Mouse (Mus musculus): ENCODE results near the gene Akap6. TPM values are rescaled to one million over a fixed set of nuclear protein-coding genes. Genes with fewer than 3 reads are reported as not detected.
"Not testable (repeated sequence)": the region's sequence is repeated elsewhere in the genome, so short reads cannot be mapped to it uniquely, and the experiment has no call there.

The Akap6 gene
- total RNA-seq, 2 experiments from 2014 or later, result 93.5 to 103 TPM

DNA sequence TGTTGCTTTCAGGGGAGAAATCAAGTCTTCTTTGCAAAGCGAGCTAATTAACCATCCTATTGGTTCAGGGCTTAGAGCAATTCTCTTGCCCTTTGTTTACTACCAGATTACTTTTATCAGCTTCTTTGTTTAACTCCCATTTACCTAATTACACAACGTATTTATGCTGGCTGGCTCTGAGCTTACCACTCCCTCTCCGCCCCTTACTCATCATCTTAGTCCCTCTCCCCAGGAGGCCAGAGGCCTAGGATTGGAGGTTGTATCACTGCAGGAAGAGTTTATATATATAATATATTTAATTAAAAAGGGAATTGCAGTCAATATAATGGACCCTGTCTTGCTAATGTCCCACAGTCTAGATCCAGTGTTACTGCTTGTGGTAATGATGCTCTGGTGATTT, 5.6 kb downstream of the Akap6 start:
- DNase-seq (ENCODE audit: low spot score), result no peak
- intact Hi-C loops (cut with DNase I), result loop anchor here (10.0 kb wide), 1 partner anchor 190 kb away; no protein-coding TSS in a partner anchor

DNA sequence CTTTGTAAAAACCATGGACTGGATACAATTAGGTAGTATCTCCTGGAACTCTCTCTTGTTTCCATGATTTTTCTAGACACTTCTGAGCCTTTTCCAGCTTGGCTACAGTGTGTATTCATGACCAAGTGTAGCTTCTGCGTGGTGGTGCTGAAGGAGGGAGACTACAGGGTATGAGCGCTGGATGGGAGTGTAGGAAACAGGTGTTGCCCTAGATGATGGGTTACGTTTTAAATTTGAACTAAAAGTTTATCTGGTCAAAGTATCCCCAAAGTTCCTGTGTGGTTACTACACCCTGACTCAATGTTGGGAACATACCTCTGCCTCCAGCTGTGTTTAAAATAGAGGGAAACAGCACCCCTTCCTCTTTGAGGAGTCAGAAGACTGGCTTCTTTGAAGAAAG, 12.2 kb downstream of the Akap6 start:
- DNase-seq (ENCODE audit: low spot score), result no peak
- intact Hi-C loops (cut with DNase I), result no loop called here

DNA sequence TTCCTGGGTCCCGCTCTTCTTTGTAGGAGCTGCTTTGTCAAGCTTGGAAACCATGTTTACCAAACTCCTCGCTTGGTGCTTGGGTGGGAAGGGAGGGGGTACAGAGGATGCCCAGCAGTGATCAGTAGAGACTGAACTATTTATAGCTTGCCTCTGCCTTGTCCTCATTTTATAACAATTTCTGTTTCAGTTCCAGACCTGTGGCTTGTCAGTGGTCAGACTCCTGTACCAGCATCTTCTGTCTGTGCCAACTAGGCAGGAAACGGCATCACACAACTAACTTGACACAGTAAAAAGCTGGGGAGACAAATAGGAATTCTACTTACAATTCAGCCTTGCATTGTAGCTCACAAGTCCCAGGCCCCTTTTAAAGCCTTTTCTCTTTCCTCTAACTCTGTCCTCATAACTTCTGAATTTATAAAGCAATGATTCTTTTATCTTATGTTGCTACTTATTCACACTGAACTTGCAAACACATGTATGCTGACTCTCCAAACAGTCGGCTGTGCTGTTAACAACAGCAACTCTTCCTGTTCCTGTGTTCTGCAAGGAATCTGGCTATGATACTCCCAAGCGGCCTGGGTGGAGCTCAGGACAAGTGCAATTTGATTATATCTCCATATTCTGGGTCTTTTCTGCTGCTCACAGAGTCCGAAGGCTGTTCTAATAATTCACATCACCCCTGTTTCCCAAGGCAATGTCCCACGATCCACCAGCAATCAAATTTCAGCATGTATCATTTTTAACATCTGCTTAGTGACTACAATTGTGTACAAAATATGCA, 12.9 kb downstream of the Akap6 start:
- intact Hi-C loops (cut with DNase I), result no loop called here
- no peak for DNase-seq (ENCODE audit: low spot score)

- DNase-seq (ENCODE audit: low spot score), result no peak
- intact Hi-C loops (cut with DNase I), result loop anchor here (5.0 kb wide), 1 partner anchor 34 kb away; no protein-coding TSS in a partner anchor
These were observed 19.2 kb downstream of the Akap6 start for GRCm38 (mm10) chr12:52718392-52718791.

DNA sequence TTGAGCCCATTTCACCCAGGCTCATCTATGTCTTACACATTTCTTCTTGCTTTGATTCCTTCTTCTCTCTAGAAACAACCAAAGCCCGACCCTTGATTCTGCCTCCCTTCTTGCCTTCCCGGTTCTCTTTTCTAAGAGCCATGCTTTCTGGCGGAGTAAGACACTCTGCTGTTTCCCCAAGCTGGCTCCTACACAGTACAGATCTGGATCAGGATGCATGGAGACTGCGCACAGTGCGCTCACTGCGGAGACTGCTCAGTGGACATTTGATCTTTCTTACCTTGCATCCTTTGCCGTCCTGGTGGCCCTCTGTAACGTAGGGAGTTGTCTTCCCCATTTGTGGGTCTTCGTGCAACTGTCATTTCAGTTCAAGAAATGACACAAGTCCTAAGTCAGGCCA, 20.0 kb downstream of the Akap6 start:
- DNase-seq (ENCODE audit: low spot score), result no peak
- intact Hi-C loops (cut with DNase I), result loop anchor here (5.0 kb wide), 1 partner anchor 33 kb away; no protein-coding TSS in a partner anchor

GRCm38 (mm10) chr12:52719681-52720080, 20.5 kb downstream of the Akap6 start:
- intact Hi-C loops (cut with DNase I), result loop anchor here (5.0 kb wide), 1 partner anchor 33 kb away; no protein-coding TSS in a partner anchor

DNA sequence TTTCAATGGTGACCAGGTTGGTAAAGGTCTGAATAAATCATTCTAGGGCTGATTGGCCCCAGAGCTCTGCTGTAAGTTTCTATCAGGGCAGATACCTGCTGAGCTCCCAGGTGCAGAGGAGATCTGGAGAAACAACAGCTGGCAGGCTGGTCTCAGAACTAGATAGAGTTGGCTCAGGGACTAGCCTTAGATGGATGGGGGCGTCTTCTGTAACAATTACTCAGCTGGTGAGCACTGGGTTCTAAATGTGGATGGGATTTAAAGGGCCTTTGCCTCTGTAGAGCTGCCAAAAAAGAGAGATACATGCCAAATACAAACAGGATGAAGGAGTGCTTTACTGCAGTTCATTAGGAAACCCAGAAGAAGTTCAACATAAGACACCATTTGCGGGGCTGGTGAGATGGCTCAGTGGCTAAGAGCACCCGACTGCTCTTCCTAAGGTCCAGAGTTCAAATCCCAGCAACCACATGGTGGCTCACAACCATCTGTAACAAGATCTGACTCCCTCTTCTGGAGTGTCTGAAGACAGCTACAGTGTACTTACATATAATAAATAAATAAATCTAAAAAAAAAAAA, 24.9 kb downstream of the Akap6 start:
- DNase-seq (ENCODE audit: low spot score); intact Hi-C loops (cut with DNase I): not testable (repeated sequence)

More at GRCm38 (mm10) chr12:52719681-52720080, 20.5 kb downstream of the Akap6 start:
- no peak for DNase-seq (ENCODE audit: low spot score)

DNA sequence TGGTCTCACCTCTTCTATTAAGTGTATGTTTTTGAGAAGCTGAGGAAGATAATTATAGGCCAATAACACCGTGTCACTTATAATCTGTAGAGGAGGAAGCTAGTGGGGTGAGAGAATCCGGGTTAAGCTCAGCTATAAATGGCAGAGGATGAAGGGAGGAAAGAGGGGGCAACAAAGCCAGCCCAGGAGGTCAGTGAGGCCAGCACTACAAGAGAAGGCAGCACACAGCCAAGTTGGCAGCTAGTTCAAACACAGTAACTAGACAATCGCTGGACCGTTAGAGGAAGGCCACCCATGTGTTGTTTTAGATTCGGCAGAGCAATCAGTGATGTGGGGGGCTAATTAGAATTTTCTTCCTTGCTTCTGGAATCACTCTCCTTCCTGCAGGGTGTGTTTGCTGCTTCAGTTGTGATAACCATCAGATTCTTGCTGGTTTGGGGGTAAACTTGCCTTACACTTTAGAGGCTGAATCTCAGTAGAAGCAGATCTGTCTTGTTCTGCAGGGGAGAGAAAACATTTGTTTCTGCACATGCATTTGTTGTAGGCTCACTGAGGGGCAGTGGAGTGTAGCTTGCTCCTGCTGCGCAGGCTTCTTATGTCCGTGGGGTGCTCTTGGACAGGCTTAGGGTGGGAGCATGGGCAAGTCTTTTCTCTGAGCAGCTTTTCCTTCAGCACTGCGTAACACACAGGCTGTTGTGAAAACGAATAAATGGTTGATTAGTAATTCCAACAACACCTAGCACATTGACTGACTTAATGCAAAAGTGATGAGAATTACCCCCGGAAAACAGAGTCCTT, 27.4 kb downstream of the Akap6 start:
- no peak for DNase-seq (ENCODE audit: low spot score)
- intact Hi-C loops (cut with DNase I), result no loop called here

- intact Hi-C loops (cut with DNase I), result no loop called here
- DNase-seq (ENCODE audit: low spot score), result no peak
These were observed 30.2 kb downstream of the Akap6 start for GRCm38 (mm10) chr12:52729396-52729795.

DNA sequence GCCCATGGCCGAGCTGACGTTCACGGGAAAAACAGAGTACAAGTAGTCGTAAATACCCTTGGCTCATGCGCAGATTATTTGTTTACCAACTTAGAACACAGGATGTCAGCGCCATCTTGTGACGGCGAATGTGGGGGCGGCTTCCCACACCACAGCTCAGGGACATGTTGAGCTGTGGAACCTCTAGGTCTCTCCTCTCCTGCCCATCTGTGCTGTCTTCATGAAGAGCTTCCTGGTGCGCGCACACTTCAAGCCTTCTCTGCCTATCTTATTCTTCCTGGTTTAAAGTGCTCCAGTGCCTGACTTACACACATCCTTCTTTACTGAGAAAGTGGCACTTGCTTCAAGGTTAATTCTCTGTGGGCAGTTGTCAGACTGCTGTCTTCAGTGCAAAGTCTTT, 36.0 kb downstream of the Akap6 start:
- DNase-seq (ENCODE audit: low spot score); intact Hi-C loops (cut with DNase I): not testable (repeated sequence)

- intact Hi-C loops (cut with DNase I), result no loop called here
- no peak for DNase-seq (ENCODE audit: low spot score)
These were observed 38.0 kb downstream of the Akap6 start for GRCm38 (mm10) chr12:52737151-52737550.

DNA sequence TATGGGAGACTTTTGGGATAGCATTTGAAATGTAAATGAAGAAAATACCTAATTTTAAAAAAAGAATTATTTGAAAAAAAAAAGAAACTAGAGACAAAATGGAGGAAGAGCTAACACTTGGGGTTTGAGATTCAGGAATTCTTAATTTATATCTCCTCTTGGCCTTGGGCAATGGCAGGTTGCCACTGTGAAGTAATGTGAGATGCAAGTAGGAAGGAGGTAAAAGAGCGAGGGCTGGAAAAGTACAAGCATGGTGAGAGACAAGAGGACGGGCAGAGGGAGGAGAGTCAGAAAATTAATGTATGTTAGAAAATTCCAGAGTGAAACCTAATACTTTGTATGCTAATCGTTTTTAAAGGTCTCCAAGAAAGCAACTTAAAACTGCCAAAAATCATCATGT, 40.1 kb downstream of the Akap6 start:
- intact Hi-C loops (cut with DNase I), result no loop called here
- no peak for DNase-seq (ENCODE audit: low spot score)

DNA sequence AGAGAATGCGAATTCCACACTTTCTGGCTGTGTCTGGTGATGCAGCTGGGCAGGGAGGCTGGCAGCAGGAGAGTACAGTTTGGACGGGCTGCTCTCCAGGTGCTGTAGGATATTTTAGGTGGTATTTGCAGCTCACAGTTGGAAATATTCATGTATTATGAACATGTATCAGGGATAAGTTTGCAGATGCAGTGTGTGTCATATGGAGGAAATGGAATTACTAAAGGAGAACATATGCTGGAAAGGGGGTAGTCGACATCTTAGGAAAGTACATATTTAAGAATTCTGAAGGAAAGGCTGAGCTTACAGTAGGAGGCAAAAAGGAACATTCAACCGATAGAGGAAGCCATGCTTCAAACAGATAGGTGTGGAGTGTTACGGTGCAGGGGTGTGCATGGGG, 42.6 kb downstream of the Akap6 start:
- intact Hi-C loops (cut with DNase I), result no loop called here
- no peak for DNase-seq (ENCODE audit: low spot score)

- no peak for DNase-seq (ENCODE audit: low spot score)
- intact Hi-C loops (cut with DNase I), result loop anchor here (5.0 kb wide), 1 partner anchor 33 kb away; no protein-coding TSS in a partner anchor
These were observed 50.8 kb downstream of the Akap6 start for GRCm38 (mm10) chr12:52750006-52750405.

- no peak for DNase-seq (ENCODE audit: low spot score)
- intact Hi-C loops (cut with DNase I), result loop anchor here (5.0 kb wide), 1 partner anchor 37 kb away; no protein-coding TSS in a partner anchor
These were observed 56.5 kb downstream of the Akap6 start for GRCm38 (mm10) chr12:52755649-52756048.

DNA sequence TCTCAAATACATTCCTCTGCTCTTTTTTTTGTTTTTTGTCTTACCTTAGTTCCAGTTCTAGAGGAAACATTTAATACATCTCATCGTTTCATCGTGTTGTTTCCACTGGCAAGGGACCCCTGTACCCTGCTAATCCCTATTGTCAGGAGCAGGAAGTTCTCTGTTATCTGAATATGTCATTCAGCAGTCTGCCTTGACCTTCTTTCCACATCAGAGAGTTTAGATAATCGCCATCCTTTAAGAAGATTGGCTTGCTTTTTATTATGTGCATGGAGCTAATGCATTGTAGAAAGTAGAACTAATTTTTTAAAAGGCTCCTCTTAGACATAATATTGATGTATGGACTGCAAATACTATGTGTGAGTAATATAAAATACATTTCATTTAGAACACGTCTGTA, 58.7 kb downstream of the Akap6 start:
- intact Hi-C loops (cut with DNase I), result loop anchor here (5.0 kb wide), 1 partner anchor 34 kb away; no protein-coding TSS in a partner anchor
- no peak for DNase-seq (ENCODE audit: low spot score)

DNA sequence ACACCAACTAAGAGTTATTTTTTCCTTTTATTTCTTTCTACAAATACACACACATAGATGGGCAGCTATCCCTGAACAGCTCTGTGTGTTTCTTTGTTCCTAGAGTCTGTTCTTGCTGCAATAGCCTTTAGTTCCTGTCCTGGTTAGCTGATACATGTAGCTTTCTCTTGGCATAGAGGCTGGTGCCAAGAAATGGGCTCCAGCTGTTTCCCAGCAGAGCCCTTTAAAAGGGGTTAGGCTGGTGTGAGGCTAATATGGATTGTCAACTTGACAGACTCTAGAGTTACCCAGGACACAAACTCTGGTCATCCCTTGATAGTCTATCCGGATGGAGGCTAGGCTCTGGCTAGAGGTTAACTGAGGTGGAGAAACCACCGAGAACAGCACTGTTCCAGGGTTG, 64.9 kb downstream of the Akap6 start:
- intact Hi-C loops (cut with DNase I), result no loop called here

GRCm38 (mm10) chr12:52764810-52765209, 65.6 kb downstream of the Akap6 start:
- intact Hi-C loops (cut with DNase I), result no loop called here
- no peak for DNase-seq (ENCODE audit: low spot score)

More for the DNA sequence above, 64.9 kb downstream of the Akap6 start:
- no peak for DNase-seq (ENCODE audit: low spot score)

DNA sequence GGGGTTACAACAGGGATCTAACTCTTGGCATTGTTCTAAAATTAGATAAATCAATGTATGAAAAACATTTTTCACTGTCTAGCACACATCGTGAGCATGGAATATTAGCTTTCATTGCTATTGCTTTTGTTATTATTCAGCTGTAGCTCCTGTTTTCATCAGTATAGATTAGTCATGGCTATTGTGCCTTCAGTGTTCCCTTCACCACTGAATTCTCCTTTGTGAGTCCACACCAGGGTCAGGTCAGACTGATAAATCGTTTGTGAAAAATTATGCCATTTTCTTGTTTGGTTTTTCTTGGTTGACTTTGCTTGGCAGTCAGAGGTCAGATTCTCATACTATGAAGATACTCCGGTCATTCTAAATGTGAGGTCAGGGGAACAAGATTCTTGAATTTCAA, 70.4 kb downstream of the Akap6 start:
- intact Hi-C loops (cut with DNase I), result no loop called here
- no peak for DNase-seq (ENCODE audit: low spot score)

- intact Hi-C loops (cut with DNase I), result no loop called here
- DNase-seq (ENCODE audit: low spot score), result no peak
These were observed 72.7 kb downstream of the Akap6 start for GRCm38 (mm10) chr12:52771931-52772330.
